Mouse (Mus musculus) heart, embryonic 10.5 days (tissue): ENCODE measurements around the gene S1pr1. TPM values are rescaled to one million over a fixed set of nuclear protein-coding genes. Genes with fewer than 3 reads are reported as not detected.

Experiments used
- DNase-seq: peaks from one replicate; pipeline ENCODE4 v3.0.0-alpha.2; 2017; ENCODE audit warnings: low spot score
- H3K27ac ChIP-seq: fragments of 300-500 bp; sonication (generic); 2 replicates; pipeline ENCODE4 v1.5.1; 2016; ENCODE audit warnings: mild to moderate bottlenecking
- H3K27me3 ChIP-seq: fragments of 300-500 bp; sonication (generic); 2 replicates; pipeline ENCODE4 v1.6.1; 2016; ENCODE audit warnings: mild to moderate bottlenecking; ENCODE audit not compliant: poor library complexity, insufficient read depth, severe bottlenecking
- H3K36me3 ChIP-seq: fragments of 300-500 bp; sonication (generic); 2 replicates; pipeline ENCODE4 v1.6.1; 2016; ENCODE audit warnings: mild to moderate bottlenecking, moderate library complexity
- H3K4me1 ChIP-seq: fragments of 300-500 bp; sonication (generic); 2 replicates; pipeline ENCODE4 v1.6.1; 2016; ENCODE audit warnings: mild to moderate bottlenecking
- H3K4me3 ChIP-seq: fragments of 300-500 bp; sonication (generic); 2 replicates; pipeline ENCODE4 v1.5.1; 2016; ENCODE audit warnings: mild to moderate bottlenecking, moderate library complexity
- H3K9me3 ChIP-seq: fragments of 300-500 bp; sonication (generic); 2 replicates; pipeline ENCODE4 v1.6.1; 2016; ENCODE audit warnings: mild to moderate bottlenecking, moderate library complexity
- WGBS: fragments of 180-500 bp; shearing (Covaris S2); methylation state at CpG from one replicate; pipeline ENCODE4 v1.1.7; 2016; 5-methylcytosine and 5-hydroxymethylcytosine counted together
- polyA plus RNA-seq: library from polyadenylated mRNA; unstranded; fragments of >200 nt; fragmentation: Nextera tagmentation; extraction: Ambion mirVana; gene quantifications from 2 replicates; pipeline ENCODE4 v1.2.1, GENCODE M21; 2016

S1pr1 gene
- 48.7 and 82.4 TPM in 2 replicates for polyA plus RNA-seq

- H3K27ac ChIP-seq = peak within 1 kb of the TSS; percentile 98
- no peaks in the 10 kb centered on the region for H3K9me3 ChIP-seq
- H3K36me3 ChIP-seq = peaks cover 18% of the 10 kb centered on the region
- no peaks in the 10 kb centered on the region for H3K27me3 ChIP-seq
- under 1% methylated on average over 51 of the region's 51 CpGs for WGBS
- DNase-seq = peak; percentile 97
- peaks cover 31% of the 10 kb centered on the region for H3K4me1 ChIP-seq
- H3K4me3 ChIP-seq = peak within 1 kb of the TSS; percentile 79
Measured at GRCm38 (mm10) chr3:115714671-115715651, at the start of gene S1pr1. Gene S1pr1 (minus strand): TSS chr3:115715072.

GRCm38 (mm10) chr3:115763292-115763691, 48.4 kb upstream of the S1pr1 start:
- peaks cover 37% of the 10 kb centered on the region for H3K4me1 ChIP-seq
- DNase-seq = no peak
- no peak overlapping the region for H3K4me3 ChIP-seq
- no peaks in the 10 kb centered on the region for H3K36me3 ChIP-seq
- no peaks in the 10 kb centered on the region for H3K27me3 ChIP-seq
- peak overlapping the region; percentile 56 for H3K27ac ChIP-seq
- H3K9me3 ChIP-seq = no peaks in the 10 kb centered on the region
- WGBS = 23% methylated on average over 6 of the region's 6 CpGs

GRCm38 (mm10) chr3:115762841-115763240, 48.0 kb upstream of the S1pr1 start:
- no peak for DNase-seq
- Histone ChIP-seq H3K9me3 (no peaks in the 10 kb centered on the region), H3K4me3 (no peak overlapping the region), H3K4me1 (peaks cover 42% of the 10 kb centered on the region), H3K27ac (peak overlapping the region; percentile 56), H3K27me3 (no peaks in the 10 kb centered on the region), H3K36me3 (no peaks in the 10 kb centered on the region)
- 44% methylated on average over 7 of the region's 7 CpGs for WGBS

- 93% methylated on average over 4 of the region's 4 CpGs for WGBS
- peaks cover 33% of the 10 kb centered on the region for H3K4me1 ChIP-seq
- no peaks in the 10 kb centered on the region for H3K9me3 ChIP-seq
- H3K36me3 ChIP-seq = no peaks in the 10 kb centered on the region
- no peaks in the 10 kb centered on the region for H3K27me3 ChIP-seq
- H3K4me3 ChIP-seq = no peak overlapping the region
- H3K27ac ChIP-seq = 0 out of 2 replicates have a peak overlapping the region, but pooled peaks have one; percentile 85
- DNase-seq = no peak
Measured at GRCm38 (mm10) chr3:115759659-115760058, 44.8 kb upstream of the S1pr1 start.

- Histone ChIP-seq H3K36me3 (no peaks in the 10 kb centered on the region), H3K9me3 (no peaks in the 10 kb centered on the region), H3K27me3 (no peaks in the 10 kb centered on the region), H3K27ac (peak overlapping the region; percentile 85), H3K4me3 (peak overlapping the region; percentile 44; the same call in 1 of the 2 replicates), H3K4me1 (peaks cover 29% of the 10 kb centered on the region)
- peak; percentile 79 for DNase-seq
- WGBS = 5% methylated on average over 9 of the region's 9 CpGs
Measured at GRCm38 (mm10) chr3:115758455-115758912, 43.6 kb upstream of the S1pr1 start.

GRCm38 (mm10) chr3:115754466-115754865, 39.6 kb upstream of the S1pr1 start:
- DNase-seq = no peak
- Histone ChIP-seq H3K27me3 (no peaks in the 10 kb centered on the region), H3K9me3 (no peaks in the 10 kb centered on the region), H3K27ac (peak overlapping the region; percentile 49; the same call in 1 of the 2 replicates), H3K36me3 (no peaks in the 10 kb centered on the region), H3K4me1 (peaks cover 20% of the 10 kb centered on the region), H3K4me3 (no peak overlapping the region)
- 42% methylated on average over 8 of the region's 8 CpGs for WGBS

GRCm38 (mm10) chr3:115750369-115750768, 35.5 kb upstream of the S1pr1 start:
- Histone ChIP-seq H3K27ac (no peak overlapping the region), H3K27me3 (no peaks in the 10 kb centered on the region), H3K4me3 (no peak overlapping the region), H3K36me3 (no peaks in the 10 kb centered on the region), H3K9me3 (no peaks in the 10 kb centered on the region), H3K4me1 (no peaks in the 10 kb centered on the region)
- WGBS = 86% methylated on average over 3 of the region's 3 CpGs
- DNase-seq = no peak

- no peaks in the 10 kb centered on the region for H3K27me3 ChIP-seq
- no peak for DNase-seq
- WGBS = 80% methylated on average over 5 of the region's 5 CpGs
- no peaks in the 10 kb centered on the region for H3K4me1 ChIP-seq
- no peaks in the 10 kb centered on the region for H3K9me3 ChIP-seq
- H3K36me3 ChIP-seq = no peaks in the 10 kb centered on the region
- H3K4me3 ChIP-seq = no peak overlapping the region
- H3K27ac ChIP-seq = no peak overlapping the region
Measured at GRCm38 (mm10) chr3:115748289-115748989, 33.6 kb upstream of the S1pr1 start.

- Histone ChIP-seq H3K9me3 (no peaks in the 10 kb centered on the region), H3K36me3 (no peaks in the 10 kb centered on the region), H3K4me1 (no peaks in the 10 kb centered on the region), H3K27ac (no peak overlapping the region), H3K4me3 (no peak overlapping the region), H3K27me3 (no peaks in the 10 kb centered on the region)
- DNase-seq = no peak
- 79% methylated on average over 8 of the region's 8 CpGs for WGBS
Measured at GRCm38 (mm10) chr3:115746511-115746910, 31.6 kb upstream of the S1pr1 start.

GRCm38 (mm10) chr3:115745088-115745487, 30.2 kb upstream of the S1pr1 start:
- Histone ChIP-seq H3K36me3 (no peaks in the 10 kb centered on the region), H3K27me3 (no peaks in the 10 kb centered on the region), H3K9me3 (no peaks in the 10 kb centered on the region), H3K4me1 (0 out of 2 replicates have a peak, but pooled peaks cover under 1% of the 10 kb centered on the region), H3K4me3 (no peak overlapping the region), H3K27ac (peak overlapping the region; percentile 39; the same call in 1 of the 2 replicates)
- 90% methylated on average over 11 of the region's 11 CpGs for WGBS
- no peak for DNase-seq

GRCm38 (mm10) chr3:115738524-115738923, 23.7 kb upstream of the S1pr1 start:
- no peaks in the 10 kb centered on the region for H3K27me3 ChIP-seq
- H3K36me3 ChIP-seq = no peaks in the 10 kb centered on the region
- H3K27ac ChIP-seq = peak overlapping the region; percentile 81
- 67% methylated on average over 2 of the region's 2 CpGs for WGBS
- no peaks in the 10 kb centered on the region for H3K9me3 ChIP-seq
- no peak overlapping the region for H3K4me3 ChIP-seq
- peaks cover 25% of the 10 kb centered on the region for H3K4me1 ChIP-seq
- no peak for DNase-seq

GRCm38 (mm10) chr3:115737785-115738318, 23.0 kb upstream of the S1pr1 start:
- no peaks in the 10 kb centered on the region for H3K9me3 ChIP-seq
- peak; percentile 89 for DNase-seq
- no peak overlapping the region for H3K4me3 ChIP-seq
- peaks cover 25% of the 10 kb centered on the region for H3K4me1 ChIP-seq
- H3K27ac ChIP-seq = peak overlapping the region; percentile 85
- H3K36me3 ChIP-seq = no peaks in the 10 kb centered on the region
- WGBS = 41% methylated on average over 11 of the region's 11 CpGs
- H3K27me3 ChIP-seq = no peaks in the 10 kb centered on the region
